Mouse (Mus musculus) neural tube, embryonic 14.5 days (tissue): ENCODE data around the gene Myo1h. TPM values are rescaled to one million over a fixed set of nuclear protein-coding genes. Genes with fewer than 3 reads are reported as not detected.

Source experiments
- ATAC-seq: fragments of 200-750 bp; cut with Nextera tagmentation; 2 replicates; pipeline ENCODE4 v1.8.0; 2017; ENCODE audit warnings: low read depth, mild to moderate bottlenecking, moderate TSS enrichment, moderate library complexity
- H3K27ac ChIP-seq: fragments of 300-500 bp; sonication (generic); 2 replicates; pipeline ENCODE4 v1.5.1; 2014; ENCODE audit warnings: low read depth, mild to moderate bottlenecking, control low read depth, low read length, moderate library complexity, mixed read lengths
- H3K27me3 ChIP-seq: fragments of 300-500 bp; sonication (generic); 2 replicates; pipeline ENCODE4 v1.6.1; 2014; ENCODE audit warnings: low read length; ENCODE audit not compliant: control insufficient read depth, insufficient read depth
- H3K36me3 ChIP-seq: fragments of 300-500 bp; sonication (generic); 2 replicates; pipeline ENCODE4 v1.6.1; 2014; ENCODE audit warnings: low read length, mixed read lengths; ENCODE audit not compliant: control insufficient read depth, insufficient read depth
- H3K4me1 ChIP-seq: fragments of 300-500 bp; sonication (generic); 2 replicates; pipeline ENCODE4 v1.6.1; 2014; ENCODE audit warnings: low read length; ENCODE audit not compliant: control insufficient read depth, insufficient read depth
- H3K4me2 ChIP-seq: fragments of 300-500 bp; sonication (generic); 2 replicates; pipeline ENCODE4 v1.6.1; 2014; ENCODE audit warnings: mild to moderate bottlenecking, low read depth, low read length, control low read depth
- H3K4me3 ChIP-seq: fragments of 300-500 bp; sonication (generic); 2 replicates; pipeline ENCODE4 v1.5.1; 2014; ENCODE audit warnings: low read depth, low read length, control low read depth, mixed read lengths
- H3K9ac ChIP-seq: fragments of 300-500 bp; sonication (generic); replicated peaks from 2 replicates; pipeline ENCODE4 v1.6.1; 2014; ENCODE audit warnings: low read depth, mild to moderate bottlenecking, control low read depth, low read length, mixed read lengths
- H3K9me3 ChIP-seq: fragments of 300-500 bp; sonication (generic); 2 replicates; pipeline ENCODE4 v1.6.1; 2016; ENCODE audit warnings: low read length; ENCODE audit not compliant: control insufficient read depth
- WGBS: fragments of 180-500 bp; shearing (Covaris S2); extraction: QIAGEN DNeasy Blood & Tissue Kit; methylation state at CpG from one replicate; pipeline ENCODE4 v1.1.7; 2014; 5-methylcytosine and 5-hydroxymethylcytosine counted together
- microRNA-seq: library from miRNA; unstranded; fragments of <30 nt; microRNA quantifications from one replicate; pipeline ENCODE4, GENCODE M21; 2016
- polyA plus RNA-seq: library from polyadenylated mRNA; unstranded; fragments of >200 nt; fragmentation: Nextera tagmentation; extraction: Ambion mirVana; gene quantifications from 2 replicates; pipeline ENCODE4 v1.2.1, GENCODE M21; 2014

Gene Myo1h
- polyA plus RNA-seq, 1 experiment from 2014 or later = 0.75 TPM

DNA sequence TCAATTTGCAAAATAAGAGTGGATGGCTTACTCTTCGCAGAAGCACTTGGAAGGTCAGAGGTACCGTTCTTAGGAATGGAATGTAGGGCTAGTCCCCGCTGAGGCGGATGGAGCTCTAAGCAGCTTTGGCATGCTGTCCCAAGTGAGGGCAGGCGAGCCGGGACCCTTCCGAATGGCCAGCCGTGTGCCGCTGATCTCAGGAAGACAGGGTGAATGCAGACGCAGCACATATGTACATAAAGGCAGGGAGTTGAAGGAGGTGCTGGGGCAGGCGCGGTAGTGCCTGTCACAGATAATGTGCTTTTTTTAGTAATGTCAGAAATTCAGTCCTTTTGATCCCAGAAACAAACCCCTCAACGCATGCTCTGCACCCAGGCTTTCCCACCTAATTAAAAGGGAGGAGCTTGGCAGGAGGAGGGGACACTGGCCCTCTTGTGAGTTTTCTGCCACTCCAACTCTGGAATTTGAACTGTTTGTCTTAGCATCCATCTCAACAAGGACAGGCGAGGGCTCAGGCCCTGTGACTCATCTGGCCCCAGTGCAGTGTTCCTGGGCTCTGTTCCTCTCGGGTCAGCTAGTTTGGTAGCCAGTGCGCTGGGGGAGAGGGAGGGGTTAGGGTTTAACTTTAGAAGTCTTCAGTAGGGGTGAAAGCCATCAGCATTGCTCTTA, 124.2 kb downstream of the Myo1h start:
- H3K27ac ChIP-seq = no peak overlapping the region
- 84% methylated on average over 16 of the region's 16 CpGs for WGBS

More for the DNA sequence above, 124.2 kb downstream of the Myo1h start:
- no peaks in the 10 kb centered on the region for H3K4me1 ChIP-seq
- no peak overlapping the region for H3K4me2 ChIP-seq
- no peak for ATAC-seq
- no peak overlapping the region for H3K4me3 ChIP-seq
- H3K9me3 ChIP-seq = no peaks in the 10 kb centered on the region
- H3K36me3 ChIP-seq = peaks cover 80% of the 10 kb centered on the region
- no peak overlapping the region for H3K9ac ChIP-seq
- no peaks in the 10 kb centered on the region for H3K27me3 ChIP-seq

Small RNA genes within 50 kb of the gene (microRNA-seq; reads per million reads assigned to microRNA genes)
- gene Mir7027 = not detected

Other genes with a start within 250 kb of the Myo1h start
- gene Usp30, start 223.7 kb upstream of the Myo1h start, polyA plus RNA-seq = 16.9 and 17.6 TPM in 2 replicates
- 80.0 and 80.3 TPM in 2 replicates for gene Svop, start 197.6 kb upstream of the Myo1h start, polyA plus RNA-seq
- 8.2 TPM in 2 replicates for gene Alkbh2, start 160.9 kb upstream of the Myo1h start, polyA plus RNA-seq
- gene Ung, start 158.8 kb upstream of the Myo1h start, polyA plus RNA-seq = 4.1 and 4.8 TPM in 2 replicates
- gene Acacb, start 142.6 kb upstream of the Myo1h start, polyA plus RNA-seq = 3.2 and 4.8 TPM in 2 replicates
- gene Foxn4, start 15.4 kb upstream of the Myo1h start, polyA plus RNA-seq = not detected in 2 replicates
- 42.4 and 65.1 TPM in 2 replicates for gene Kctd10, start 91.3 kb downstream of the Myo1h start, polyA plus RNA-seq
- 46.7 and 53.3 TPM in 2 replicates for gene Ube3b, start 91.4 kb downstream of the Myo1h start, polyA plus RNA-seq
- 31.5 and 31.8 TPM in 2 replicates for gene Mmab, start 154.9 kb downstream of the Myo1h start, polyA plus RNA-seq
- gene Mvk, start 155.1 kb downstream of the Myo1h start, polyA plus RNA-seq = 71.9 and 78.7 TPM in 2 replicates